Mouse (Mus musculus): ENCODE results near the gene Rpl23.
"Not testable (repeated sequence)": the region's sequence is repeated elsewhere in the genome, so short reads cannot be mapped to it uniquely, and the experiment has no call there.

The Rpl23 gene

GRCm38 (mm10) chr11:97758942-97759341 is 23.3 kb downstream of the Rpl23 start:
- DNase-seq = no peak

DNA sequence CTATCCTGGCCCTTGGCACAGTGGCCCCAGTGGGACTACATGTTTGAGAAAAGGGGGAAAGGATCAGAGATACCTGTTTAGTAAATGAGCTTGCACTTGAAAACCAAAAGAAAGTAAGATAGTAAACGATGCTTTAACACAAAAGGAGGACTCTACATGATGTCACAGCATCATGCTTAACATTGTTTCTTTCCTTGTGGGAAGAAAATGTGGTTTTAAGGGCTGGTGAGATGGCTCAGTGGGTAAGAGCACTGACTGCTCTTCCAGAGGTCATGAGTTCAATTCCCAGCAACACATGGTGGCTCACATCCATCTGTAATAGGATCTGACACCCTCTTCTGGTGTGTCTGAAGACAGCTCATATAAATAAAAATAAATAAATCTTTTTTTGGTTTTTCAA is 24.1 kb downstream of the Rpl23 start:
- no peak for DNase-seq

DNA sequence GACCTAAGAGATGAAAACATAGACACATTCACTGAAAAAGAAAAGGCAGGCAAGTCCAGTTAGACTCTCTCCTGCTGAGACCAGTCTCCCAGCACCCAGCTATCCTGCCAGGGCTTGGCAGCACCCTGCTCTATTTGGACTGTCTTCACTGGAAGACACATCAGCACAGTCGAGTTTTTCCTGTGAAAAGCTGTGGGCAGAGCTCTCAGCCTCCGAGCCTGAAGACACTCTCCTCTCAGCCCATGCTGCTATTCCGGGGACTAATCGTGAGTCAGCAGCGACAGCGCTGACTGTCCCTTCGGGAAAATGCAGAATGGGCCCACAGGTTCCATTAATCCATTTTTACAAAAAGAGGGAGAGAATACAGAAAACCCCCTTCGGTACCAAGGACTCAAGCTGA is 29.0 kb downstream of the Rpl23 start:
- DNase-seq = no peak

GRCm38 (mm10) chr11:97748496-97748895 is 33.7 kb downstream of the Rpl23 start:
- DNase-seq = no peak

DNA sequence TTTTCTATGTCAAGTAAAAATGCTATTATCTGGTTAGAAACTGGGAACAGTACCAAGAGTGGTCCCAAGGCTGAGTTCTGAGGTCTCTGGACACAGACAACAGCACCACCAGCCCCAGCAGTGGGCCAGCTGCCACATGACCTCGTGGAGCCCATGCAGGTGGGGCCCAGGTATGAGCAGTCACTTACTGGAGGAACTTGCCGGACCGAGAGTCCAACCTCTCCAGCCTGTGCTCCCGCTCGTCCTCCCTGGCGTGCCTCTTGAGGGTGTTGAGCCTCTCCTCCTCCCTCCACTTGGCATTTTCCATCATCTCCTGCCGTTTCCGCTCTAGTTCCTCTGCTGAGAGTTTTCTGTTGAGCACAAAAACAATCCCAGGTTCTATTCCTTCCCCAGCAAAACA is 34.5 kb downstream of the Rpl23 start:
- no peak for DNase-seq

DNA sequence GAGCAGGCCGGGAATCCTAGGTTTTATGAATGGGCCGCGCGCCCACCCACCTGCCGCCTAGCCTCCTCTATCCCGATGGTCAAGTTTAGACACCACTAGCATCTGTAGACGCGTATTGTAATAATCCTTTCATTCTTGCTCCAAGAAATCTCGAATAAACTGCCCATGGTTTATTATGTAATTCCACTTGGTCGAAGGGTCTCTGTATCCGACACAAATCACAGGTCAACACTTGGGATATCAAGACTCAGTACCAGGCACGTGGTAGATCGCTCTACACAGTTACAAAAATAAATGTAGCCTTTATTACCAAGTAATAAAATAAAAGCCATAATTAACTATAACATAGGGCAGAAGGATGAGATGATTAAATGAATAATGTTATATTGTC is 36.9 kb downstream of the Rpl23 start:
- no peak for DNase-seq

DNA sequence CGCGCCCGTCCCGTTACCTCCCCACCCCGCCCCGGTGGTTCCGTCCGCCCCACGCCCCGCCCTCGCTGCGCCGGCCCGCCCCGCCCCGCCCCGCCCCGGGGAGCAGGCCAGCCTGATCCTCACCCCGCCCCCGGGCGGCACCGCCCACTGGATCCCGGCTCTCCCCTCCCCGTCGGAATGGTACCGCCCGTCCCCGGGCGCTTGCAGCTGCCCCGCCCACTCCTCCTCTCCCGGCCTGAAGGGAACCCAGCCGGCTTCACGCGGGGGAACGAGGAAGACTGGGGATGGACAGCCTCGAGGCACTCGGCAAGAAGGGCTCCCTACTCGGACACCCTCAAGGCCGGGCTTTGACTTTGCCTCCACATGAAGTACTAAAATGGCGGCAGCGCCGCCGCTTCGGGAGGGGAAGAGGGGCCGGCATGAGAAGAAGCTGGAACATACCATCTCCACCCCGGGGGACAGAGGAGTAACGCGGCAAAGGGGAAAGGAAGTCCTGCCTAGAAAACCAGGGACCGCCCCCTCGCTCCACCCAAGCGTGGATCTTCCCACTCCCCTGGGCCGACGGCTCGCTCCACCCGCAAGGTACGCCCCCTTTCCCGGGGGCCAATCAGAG is 37.4 kb downstream of the Rpl23 start:
- peak; percentile 99 for DNase-seq

DNA sequence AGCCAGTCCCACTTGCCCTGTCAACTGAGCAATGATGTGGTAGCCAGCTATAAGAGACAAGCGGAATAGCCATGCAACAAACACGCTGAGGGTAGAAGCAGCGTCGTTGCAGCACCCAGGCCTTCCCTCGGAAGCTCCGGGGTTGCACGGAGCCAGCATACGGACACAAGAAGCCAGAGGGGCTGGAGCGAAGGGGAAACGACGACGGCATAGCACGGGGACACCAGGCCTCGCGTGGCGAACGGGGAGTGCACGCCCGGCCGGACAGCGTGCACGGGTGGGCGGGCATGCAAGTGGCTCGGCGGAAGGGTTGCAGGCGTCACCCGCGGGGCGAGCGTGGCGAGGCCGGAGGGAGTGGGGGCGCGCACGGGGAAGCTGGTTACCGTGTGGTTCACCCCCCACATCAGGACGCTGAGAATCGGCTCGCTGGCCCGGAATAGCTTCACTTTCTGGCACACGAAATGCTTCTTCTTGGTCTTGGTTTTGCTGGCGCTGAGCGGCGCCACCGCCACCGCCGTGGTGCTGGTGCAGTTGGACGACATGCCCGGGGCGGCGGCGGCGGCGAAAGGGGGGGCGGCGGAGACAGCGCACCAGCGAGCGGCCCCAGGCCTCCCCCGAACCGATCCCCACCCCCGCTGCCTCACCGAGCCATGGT is 38.0 kb downstream of the Rpl23 start, which contains the start of gene Pip4k2b:
TSS of gene Pip4k2b (minus strand) at position 642 of the 655 bp plus-strand sequence.
- no peak for DNase-seq

- no peak for DNase-seq
These were observed 38.8 kb downstream of the Rpl23 start for GRCm38 (mm10) chr11:97743423-97743822.

GRCm38 (mm10) chr11:97742591-97742990 is 39.6 kb downstream of the Rpl23 start:
- no peak for DNase-seq

- no peak for DNase-seq
These were observed 40.1 kb downstream of the Rpl23 start for GRCm38 (mm10) chr11:97742157-97742556.

DNA sequence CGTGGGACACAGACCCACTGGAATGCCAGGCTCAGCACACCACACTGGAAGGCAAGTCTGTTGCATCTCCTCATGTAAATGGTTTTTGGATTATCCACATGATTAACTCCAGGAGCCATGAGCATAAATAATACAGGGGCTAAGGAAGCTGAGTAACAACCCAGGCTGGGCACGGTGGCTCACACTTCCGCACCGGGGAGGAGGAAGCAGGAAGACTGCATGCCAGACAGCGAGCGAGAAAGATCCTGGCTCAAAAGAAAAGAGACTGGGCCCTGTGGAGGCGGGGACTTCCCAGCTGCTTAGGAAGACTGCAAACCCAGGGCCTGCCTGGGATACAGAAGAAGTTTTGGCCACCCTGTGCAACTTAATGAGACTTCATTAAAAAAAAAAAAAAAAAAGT is 42.0 kb downstream of the Rpl23 start:
- no peak for DNase-seq

- no peak for DNase-seq
These were observed 43.1 kb downstream of the Rpl23 start for GRCm38 (mm10) chr11:97739155-97739554.

- DNase-seq = no peak
These were observed 43.5 kb downstream of the Rpl23 start for GRCm38 (mm10) chr11:97738703-97739102.

GRCm38 (mm10) chr11:97737600-97737999 is 44.6 kb downstream of the Rpl23 start:
- no peak for DNase-seq

GRCm38 (mm10) chr11:97736645-97737044 is 45.6 kb downstream of the Rpl23 start:
- DNase-seq = no peak

DNA sequence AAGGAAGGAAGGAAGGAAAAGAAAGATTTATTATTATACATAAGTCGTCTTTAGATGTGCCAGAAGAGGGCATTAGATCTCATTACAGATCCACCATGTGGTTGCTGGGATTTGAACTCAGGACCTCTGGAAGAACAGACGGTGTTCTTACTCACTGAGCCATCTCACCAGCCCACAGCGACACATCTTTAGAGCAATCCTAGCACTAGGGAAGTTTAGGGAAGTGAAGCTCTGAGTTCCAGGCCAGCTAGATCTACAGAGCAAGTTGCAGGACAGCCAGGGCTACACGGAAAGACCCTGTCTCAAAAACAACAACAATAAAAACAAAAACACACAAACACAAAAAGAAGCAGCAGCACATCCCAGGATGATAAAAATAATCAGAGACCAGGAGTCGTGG is 47.4 kb downstream of the Rpl23 start:
- DNase-seq = not testable (repeated sequence)

DNA sequence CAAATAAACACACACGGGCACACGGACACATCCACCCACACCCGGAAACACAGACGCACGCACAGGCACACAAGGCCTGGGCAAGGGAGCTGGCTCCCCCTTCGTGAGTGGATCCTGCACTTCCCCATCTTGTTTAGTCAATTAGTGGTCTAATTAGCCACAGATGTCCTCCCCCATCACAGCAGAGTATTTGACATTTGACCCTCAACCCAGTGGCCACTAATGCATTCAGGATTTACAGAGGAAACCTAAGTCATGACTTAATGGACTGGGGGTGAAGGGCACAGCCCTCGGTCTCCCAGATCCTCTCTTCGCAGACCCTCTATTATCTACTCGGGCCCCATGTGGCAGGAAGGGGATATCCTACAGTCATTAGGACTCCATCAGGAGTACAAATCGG is 48.5 kb downstream of the Rpl23 start:
- DNase-seq = no peak

DNA sequence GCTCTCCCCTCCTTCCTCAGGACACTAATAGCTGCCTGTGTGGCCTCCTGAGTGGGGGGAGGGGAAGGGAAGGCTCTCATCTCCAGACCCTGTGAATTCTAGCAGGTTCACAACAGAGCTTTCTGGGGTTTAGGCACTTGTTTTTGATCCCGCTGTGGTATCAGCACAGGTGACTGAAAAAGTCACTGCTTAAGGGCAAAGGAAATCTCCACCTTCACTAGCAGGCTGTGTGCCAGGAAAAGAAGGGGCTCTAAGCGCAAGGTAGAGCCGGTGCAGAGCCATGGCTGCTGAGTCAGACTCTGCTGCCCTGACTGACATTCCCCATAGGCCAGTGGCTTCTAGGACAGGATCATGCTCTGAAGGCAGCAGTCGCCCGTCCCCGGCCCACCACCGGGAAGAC is 53.5 kb downstream of the Rpl23 start:
- no peak for DNase-seq

DNA sequence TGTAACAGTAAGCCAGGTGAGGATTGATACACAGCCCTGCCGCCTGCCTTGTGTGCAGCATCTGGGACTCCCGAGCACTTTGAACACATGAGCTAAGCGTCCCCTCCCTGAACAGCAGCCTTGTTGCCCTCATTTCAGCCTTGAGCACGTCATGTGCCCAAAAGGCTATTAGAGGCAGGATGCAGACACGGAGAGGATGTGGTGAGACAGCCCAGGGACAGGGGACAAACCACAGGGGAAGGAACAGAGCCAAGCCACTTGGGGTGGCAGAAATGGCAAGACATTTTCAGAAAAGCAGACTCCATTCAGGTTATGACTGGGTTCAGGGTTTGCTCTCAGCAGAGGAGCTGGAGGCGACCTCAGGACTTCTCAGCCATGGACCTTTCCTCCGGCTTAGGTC is 53.9 kb downstream of the Rpl23 start:
- DNase-seq = no peak

Data from cerebellum, adult 8-10 months (tissue).